12 mouse cellular contexts compared by ENCODE assay signal in genomic region chr12:3824906-3825713, GRCm38 (mm10). TPM values are rescaled to one million over a fixed set of nuclear protein-coding genes. Genes with fewer than 3 reads are reported as not detected.
DNase-seq lines count a peak whose midpoint lies in the region; ATAC-seq lines count a peak whose summit lies in the region.
"Had no signal": no experiment of that assay in that cellular context is flagged by ENCODE, and none has a peak within 500 bp of the region (broad histone marks: within the 10 kb centered on the region; RNA-seq: fewer than 3 reads in every experiment).

No protein-coding gene starts in this region.

- H3K36me3 ChIP-seq in embryonic facial prominence, embryonic 14.5 days (ENCODE audit: control insufficient read depth, insufficient read depth, low read length): 0 out of 2 replicates have a peak, but pooled peaks cover 7% of the 10 kb centered on the region
- 0 out of 2 replicates have a peak, but pooled peaks cover 2% of the 10 kb centered on the region for H3K36me3 ChIP-seq in embryonic facial prominence, embryonic 10.5 days (replicated peaks)
- no peaks in the 10 kb centered on the region for H3K36me3 ChIP-seq in liver, embryonic 11.5 days (ENCODE audit: control insufficient read depth, insufficient read depth, low read length)
- H3K36me3 ChIP-seq in stomach, embryonic 14.5 days (ENCODE audit: control insufficient read depth, insufficient read depth, low read length): no peaks in the 10 kb centered on the region

- DNase-seq in embryonic facial prominence, embryonic 14.5 days (ENCODE audit: low spot score): no peak
- DNase-seq in embryonic facial prominence, embryonic 10.5 days (ENCODE audit: low spot score): no peak
- no peak for DNase-seq in liver, embryonic 11.5 days (ENCODE audit: low spot score)
- DNase-seq in liver: no peak
- DNase-seq in brain, adult 2 months (ENCODE audit: low read depth, low spot score): peak; percentile 61
- no peak for DNase-seq in left cerebral cortex, adult 9 months (ENCODE audit: low spot score in 2 of 2)
- DNase-seq: kidney, postnatal 25 days; left cerebral cortex, postnatal 4 days; thymus, postnatal 14 days had no signal

- no peaks in the 10 kb centered on the region for H3K27me3 ChIP-seq in embryonic facial prominence, embryonic 14.5 days (replicated peaks; ENCODE audit: control insufficient read depth, insufficient read depth, low read length)
- no peaks in the 10 kb centered on the region; the same call in 1 of the 2 replicates for H3K27me3 ChIP-seq in embryonic facial prominence, embryonic 10.5 days (replicated peaks; ENCODE audit: low read depth, poor library complexity, severe bottlenecking)
- H3K27me3 ChIP-seq in liver, embryonic 11.5 days (replicated peaks; ENCODE audit: control insufficient read depth, insufficient read depth, low read length): no peaks in the 10 kb centered on the region
- no peaks in the 10 kb centered on the region for H3K27me3 ChIP-seq in stomach, embryonic 14.5 days (ENCODE audit: control insufficient read depth, insufficient read depth, low read length)
- H3K27me3 ChIP-seq: embryonic facial prominence, embryonic 12.5 days had no signal

- H3K4me3 ChIP-seq in embryonic facial prominence, embryonic 14.5 days (ENCODE audit: low read depth, low read length): no peak overlapping the region
- no peak overlapping the region for H3K4me3 ChIP-seq in embryonic facial prominence, embryonic 10.5 days
- no peak overlapping the region for H3K4me3 ChIP-seq in liver, embryonic 11.5 days (ENCODE audit: low read depth, low read length)
- no peak overlapping the region for H3K4me3 ChIP-seq in stomach, embryonic 14.5 days (ENCODE audit: low read depth, low read length)
- H3K4me3 ChIP-seq: embryonic facial prominence, embryonic 12.5 days had no signal

- WGBS in embryonic facial prominence, embryonic 14.5 days: 75% methylated on average over 5 of the region's 5 CpGs
- WGBS in embryonic facial prominence, embryonic 10.5 days: 80% methylated on average over 5 of the region's 5 CpGs
- 73% methylated on average over 5 of the region's 5 CpGs for WGBS in liver, embryonic 11.5 days
- WGBS in stomach, embryonic 14.5 days: 57% methylated on average over 5 of the region's 5 CpGs

- peaks cover 23% of the 10 kb centered on the region for H3K4me1 ChIP-seq in embryonic facial prominence, embryonic 14.5 days (ENCODE audit: control insufficient read depth, insufficient read depth, low read length)
- peaks cover 22% of the 10 kb centered on the region for H3K4me1 ChIP-seq in embryonic facial prominence, embryonic 10.5 days
- peaks cover 10% of the 10 kb centered on the region for H3K4me1 ChIP-seq in liver, embryonic 11.5 days (replicated peaks; ENCODE audit: control insufficient read depth, insufficient read depth, low read length)
- H3K4me1 ChIP-seq in stomach, embryonic 14.5 days (ENCODE audit: control insufficient read depth, insufficient read depth, low read length): peaks cover 37% of the 10 kb centered on the region

- no peaks in the 10 kb centered on the region for H3K9me3 ChIP-seq in embryonic facial prominence, embryonic 14.5 days (ENCODE audit: control insufficient read depth, low read length)
- no peaks in the 10 kb centered on the region for H3K9me3 ChIP-seq in embryonic facial prominence, embryonic 10.5 days
- no peaks in the 10 kb centered on the region for H3K9me3 ChIP-seq in liver, embryonic 11.5 days (ENCODE audit: control insufficient read depth, low read length)
- H3K9me3 ChIP-seq in stomach, embryonic 14.5 days (ENCODE audit: control insufficient read depth, low read depth, low read length): no peaks in the 10 kb centered on the region
- H3K9me3 ChIP-seq: embryonic facial prominence, embryonic 12.5 days had no signal

- no peak for ATAC-seq in embryonic facial prominence, embryonic 14.5 days (ENCODE audit: low read depth)
- ATAC-seq in liver, embryonic 11.5 days (replicated peaks; ENCODE audit: low FRiP score): no peak; the same call in 1 of the 2 replicates
- ATAC-seq in stomach, embryonic 14.5 days (ENCODE audit: insufficient number of reproducible peaks, insufficient read depth, low FRiP score, low read depth): peak; percentile 11; the same call in 1 of the 2 replicates
- ATAC-seq in erythroid progenitor cell, adult 5-6 weeks (replicated peaks; ENCODE audit: low FRiP score, poor library complexity, severe bottlenecking): no peak

- peak overlapping the region; percentile 13; the same call in 1 of the 2 replicates for H3K27ac ChIP-seq in embryonic facial prominence, embryonic 14.5 days (replicated peaks; ENCODE audit: low read depth, low read length)
- no peak overlapping the region for H3K27ac ChIP-seq in embryonic facial prominence, embryonic 10.5 days (replicated peaks)
- H3K27ac ChIP-seq in liver, embryonic 11.5 days (ENCODE audit: low read depth, low read length): no peak overlapping the region
- no peak overlapping the region for H3K27ac ChIP-seq in stomach, embryonic 14.5 days (ENCODE audit: low read length)
- H3K27ac ChIP-seq: embryonic facial prominence, embryonic 12.5 days had no signal

- H3K4me2 ChIP-seq in embryonic facial prominence, embryonic 14.5 days (ENCODE audit: low read depth, low read length): no peak overlapping the region
- H3K4me2 ChIP-seq in liver, embryonic 11.5 days: peak overlapping the region; percentile 24; the same call in 1 of the 2 replicates
- 0 out of 2 replicates have a peak overlapping the region, but pooled peaks have one; percentile 10 for H3K4me2 ChIP-seq in stomach, embryonic 14.5 days (replicated peaks; ENCODE audit: low read depth, low read length)
- H3K4me2 ChIP-seq: embryonic facial prominence, embryonic 12.5 days had no signal

- no peak overlapping the region for H3K9ac ChIP-seq in embryonic facial prominence, embryonic 14.5 days (ENCODE audit: low read depth, low read length)
- no peak overlapping the region for H3K9ac ChIP-seq in liver, embryonic 11.5 days (ENCODE audit: low read depth, low read length)
- no peak overlapping the region for H3K9ac ChIP-seq in stomach, embryonic 14.5 days (replicated peaks; ENCODE audit: low read depth, low read length)
- H3K9ac ChIP-seq: embryonic facial prominence, embryonic 12.5 days had no signal

RNA-seq across cellular contexts. Expression of gene Dnmt3a, which starts 19.3 kb away (rescaled TPM):
- 64.9 and 65.2 TPM in 2 replicates for polyA plus RNA-seq in embryonic facial prominence, embryonic 14.5 days (2014; fragmentation: Nextera tagmentation; extraction: Ambion mirVana)
- polyA plus RNA-seq in embryonic facial prominence, embryonic 10.5 days (2016; fragmentation: Nextera tagmentation; extraction: Ambion mirVana): 160 and 179 TPM in 2 replicates
- 73.2 and 73.3 TPM in 2 replicates for polyA plus RNA-seq in liver, embryonic 11.5 days (2014; fragmentation: Nextera tagmentation; extraction: Ambion mirVana)
- polyA plus RNA-seq in stomach, embryonic 14.5 days (2014; fragmentation: Nextera tagmentation; extraction: Ambion mirVana): 77.9 and 83.1 TPM in 2 replicates
- total RNA-seq in erythroid progenitor cell, adult 5-6 weeks (2015; ENCODE audit: low replicate concordance): 1.3 and 4.0 TPM in 2 replicates
- 0.83 and 3.7 TPM in 2 replicates for total RNA-seq in erythroid progenitor cell, adult 5-6 weeks (2017; ENCODE audit: low replicate concordance)
